Mouse (Mus musculus): ENCODE data around the gene Ankrd34b. TPM values are rescaled to one million over a fixed set of nuclear protein-coding genes. Genes with fewer than 3 reads are reported as not detected.
A peak's percentile ranks its signal among the peaks of the same experiment; 100 is the strongest.

Gene Ankrd34b
- polyA plus RNA-seq, 1 experiment from 2014 or later: not detected

DNA sequence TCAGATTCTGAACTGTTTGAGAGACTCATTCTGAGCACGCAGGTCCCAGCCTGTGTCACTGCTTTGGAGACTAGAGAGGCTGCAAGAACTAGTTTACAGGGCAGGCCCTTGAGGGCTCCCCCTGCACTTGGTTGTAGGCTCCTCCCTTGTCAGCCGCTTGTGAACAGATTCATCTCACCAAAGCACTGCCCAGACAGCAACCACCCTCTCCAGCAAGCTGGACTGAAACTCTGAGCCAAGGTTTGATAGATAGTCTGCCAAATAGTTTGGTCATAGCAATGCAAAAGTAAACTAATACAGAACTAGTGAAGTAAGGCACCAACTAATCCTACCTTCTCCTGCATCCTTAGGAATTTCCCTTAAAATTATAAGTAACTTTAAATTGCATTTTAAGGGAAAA, 44.5 kb downstream of the Ankrd34b start:
- H3K27ac ChIP-seq (ENCODE audit: low read depth, low read length): no peak overlapping the region
- no peak overlapping the region for H3K9ac ChIP-seq (ENCODE audit: low read length)
- no peak for DNase-seq (ENCODE audit: low spot score)
- no peaks in the 10 kb centered on the region for H3K9me3 ChIP-seq (ENCODE audit: control insufficient read depth, low read length)
- no peaks in the 10 kb centered on the region for H3K36me3 ChIP-seq (ENCODE audit: control insufficient read depth, insufficient read depth, low read length)
- WGBS: 82% methylated on average over 2 of the region's 2 CpGs
- no peaks in the 10 kb centered on the region for H3K4me1 ChIP-seq (replicated peaks; ENCODE audit: control insufficient read depth, insufficient read depth, low read length)
- no peak overlapping the region for H3K4me2 ChIP-seq (ENCODE audit: low read depth, low read length, severe bottlenecking)
- no peak for ATAC-seq (replicated peaks; ENCODE audit: low FRiP score)
- H3K4me3 ChIP-seq (ENCODE audit: low read depth, low read length): no peak overlapping the region
- H3K27me3 ChIP-seq (ENCODE audit: control insufficient read depth, insufficient read depth, low read length): no peaks in the 10 kb centered on the region

DNA sequence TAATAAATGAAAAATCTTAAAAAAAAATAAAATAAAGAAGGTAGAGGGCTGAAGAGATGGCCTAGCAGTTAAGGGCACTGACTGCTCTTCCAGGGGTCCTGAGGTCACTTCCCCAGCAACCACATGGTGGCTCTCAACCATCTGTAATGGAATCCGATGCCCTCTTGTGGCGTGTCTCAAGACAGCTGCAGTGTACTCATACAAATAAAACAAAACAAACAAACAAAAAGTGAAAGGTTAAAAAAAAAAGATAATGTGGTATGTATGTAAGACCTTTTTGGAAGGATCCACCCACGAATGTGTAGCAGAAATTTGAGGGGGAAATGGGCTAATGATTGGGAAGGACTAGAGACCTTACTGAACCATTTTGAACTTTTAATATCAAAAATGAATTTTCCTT, 57.7 kb downstream of the Ankrd34b start:
- Histone ChIP-seq H3K9me3 (ENCODE audit: control insufficient read depth, low read length) (no peaks in the 10 kb centered on the region), H3K27me3 (ENCODE audit: control insufficient read depth, insufficient read depth, low read length) (no peaks in the 10 kb centered on the region), H3K4me2 (ENCODE audit: low read depth, low read length, severe bottlenecking) (peak overlapping the region; percentile 60), H3K9ac (ENCODE audit: low read length) (peak overlapping the region; percentile 58), H3K27ac (ENCODE audit: low read depth, low read length) (no peak overlapping the region), H3K4me1 (replicated peaks; ENCODE audit: control insufficient read depth, insufficient read depth, low read length) (no peaks in the 10 kb centered on the region), H3K36me3 (ENCODE audit: control insufficient read depth, insufficient read depth, low read length) (no peaks in the 10 kb centered on the region), H3K4me3 (ENCODE audit: low read depth, low read length) (peak overlapping the region; percentile 26)
- 5% methylated on average over 3 of the region's 3 CpGs for WGBS
- DNase-seq (ENCODE audit: low spot score): peak; percentile 64
- ATAC-seq (replicated peaks; ENCODE audit: low FRiP score): peak; percentile 72

DNA sequence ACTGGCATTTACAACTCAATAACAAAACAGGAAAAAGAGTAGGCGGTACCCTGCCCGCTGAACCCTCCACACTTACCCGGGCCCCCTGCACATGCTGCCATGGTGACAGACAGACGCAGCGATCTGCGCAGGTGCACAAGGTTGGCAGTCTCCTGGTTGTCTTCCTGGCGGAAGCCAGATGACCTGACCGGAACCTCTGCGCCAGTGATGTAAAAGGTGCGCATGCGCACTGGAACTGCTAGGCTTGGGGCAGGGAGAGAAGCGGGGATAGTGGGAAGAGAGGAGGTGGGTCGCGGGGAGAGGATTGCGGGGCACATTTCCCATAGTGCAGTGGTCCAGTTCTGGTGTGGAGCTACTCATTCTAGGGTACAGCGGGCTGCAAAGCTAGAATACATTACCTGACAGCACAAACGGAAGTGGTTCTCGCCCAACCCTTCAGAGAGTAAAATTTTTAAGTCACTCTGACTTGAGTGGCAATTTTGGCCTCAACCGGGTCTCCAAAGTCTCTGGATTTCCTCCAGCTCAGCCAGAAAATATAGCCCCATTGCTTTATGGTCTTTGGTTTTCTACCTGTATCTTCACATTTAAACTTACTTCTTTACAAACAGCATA, 58.3 kb downstream of the Ankrd34b start, which contains the start of gene Fam151b:
Gene Fam151b (minus strand): TSS at position 164 of the 612 bp plus-strand sequence.
- H3K9me3 ChIP-seq (ENCODE audit: control insufficient read depth, low read length): no peaks in the 10 kb centered on the region
- H3K27me3 ChIP-seq (ENCODE audit: control insufficient read depth, insufficient read depth, low read length): no peaks in the 10 kb centered on the region
- ATAC-seq (replicated peaks; ENCODE audit: low FRiP score) (peak; percentile 100), DNase-seq (ENCODE audit: low spot score) (peak; percentile 95)
- H3K4me3 ChIP-seq (ENCODE audit: low read depth, low read length): peak within 1 kb of the TSS; percentile 26
- WGBS: 7% methylated on average over 19 of the region's 19 CpGs
- peak within 1 kb of the TSS; percentile 58 for H3K9ac ChIP-seq (ENCODE audit: low read length)
- no peaks in the 10 kb centered on the region for H3K36me3 ChIP-seq (ENCODE audit: control insufficient read depth, insufficient read depth, low read length)
- H3K27ac ChIP-seq (ENCODE audit: low read depth, low read length): no peak within 1 kb of the TSS
- no peaks in the 10 kb centered on the region for H3K4me1 ChIP-seq (replicated peaks; ENCODE audit: control insufficient read depth, insufficient read depth, low read length)
- peak within 1 kb of the TSS; percentile 60 for H3K4me2 ChIP-seq (ENCODE audit: low read depth, low read length, severe bottlenecking)

- Histone ChIP-seq H3K9me3 (ENCODE audit: control insufficient read depth, low read length) (no peaks in the 10 kb centered on the region), H3K36me3 (ENCODE audit: control insufficient read depth, insufficient read depth, low read length) (no peaks in the 10 kb centered on the region; the same call in 1 of the 2 replicates), H3K27me3 (ENCODE audit: control insufficient read depth, insufficient read depth, low read length) (no peaks in the 10 kb centered on the region), H3K27ac (ENCODE audit: low read depth, low read length) (no peak overlapping the region), H3K4me1 (replicated peaks; ENCODE audit: control insufficient read depth, insufficient read depth, low read length) (no peaks in the 10 kb centered on the region), H3K4me3 (ENCODE audit: low read depth, low read length) (no peak overlapping the region), H3K9ac (ENCODE audit: low read length) (no peak overlapping the region), H3K4me2 (ENCODE audit: low read depth, low read length, severe bottlenecking) (no peak overlapping the region)
- 88% methylated on average over 4 of the region's 4 CpGs for WGBS
- no peak for ATAC-seq (replicated peaks; ENCODE audit: low FRiP score)
- DNase-seq (ENCODE audit: low spot score): no peak
Observed at GRCm38 (mm10) chr13:92490817-92491216, 65.1 kb downstream of the Ankrd34b start.

Other genes starting within 250 kb of the Ankrd34b start
- 1.3 and 1.9 TPM in 2 replicates for gene Gm20379, start 119.9 kb upstream of the Ankrd34b start, polyA plus RNA-seq (2014; fragmentation: Nextera tagmentation; extraction: Ambion mirVana)
- 29.1 and 29.6 TPM in 2 replicates for gene Dhfr, start 71.2 kb upstream of the Ankrd34b start, polyA plus RNA-seq (2014; fragmentation: Nextera tagmentation; extraction: Ambion mirVana)
- gene Msh3, start 70.9 kb upstream of the Ankrd34b start, polyA plus RNA-seq (2014; fragmentation: Nextera tagmentation; extraction: Ambion mirVana): 39.0 and 43.8 TPM in 2 replicates
- not detected in 2 replicates for gene Fam151b, start 58.1 kb downstream of the Ankrd34b start, polyA plus RNA-seq (2014; fragmentation: Nextera tagmentation; extraction: Ambion mirVana)
- 12.1 and 13.0 TPM in 2 replicates for gene Zfyve16, start 105.0 kb downstream of the Ankrd34b start, polyA plus RNA-seq (2014; fragmentation: Nextera tagmentation; extraction: Ambion mirVana)
- gene Spz1, start 150.3 kb downstream of the Ankrd34b start, polyA plus RNA-seq (2014; fragmentation: Nextera tagmentation; extraction: Ambion mirVana): not detected in 2 replicates
- 6.6 and 7.7 TPM in 2 replicates for gene Serinc5, start 185.2 kb downstream of the Ankrd34b start, polyA plus RNA-seq (2014; fragmentation: Nextera tagmentation; extraction: Ambion mirVana)